Mouse (Mus musculus): Measurements from ENCODE around the gene Cys1.
"Not testable (repeated sequence)": the region's sequence is repeated elsewhere in the genome, so short reads cannot be mapped to it uniquely, and the experiment has no call there.

Cys1 gene

GRCm38 (mm10) chr12:24681286-24682023, at the start of gene Cys1:
Gene Cys1, minus strand, starts transcription at chr12:24681813.
- peak; percentile 75 for DNase-seq

GRCm38 (mm10) chr12:24724369-24724768, 42.8 kb upstream of the Cys1 start:
- DNase-seq, result peak; percentile 63

- no peak for DNase-seq
Measured at GRCm38 (mm10) chr12:24723859-24724258, 42.2 kb upstream of the Cys1 start.

- DNase-seq, result peak; percentile 25
Measured at GRCm38 (mm10) chr12:24723434-24723833, 41.8 kb upstream of the Cys1 start.

GRCm38 (mm10) chr12:24716721-24717301, 35.2 kb upstream of the Cys1 start:
- peak; percentile 74 for DNase-seq

GRCm38 (mm10) chr12:24715268-24715896, 33.8 kb upstream of the Cys1 start:
- no peak for DNase-seq

GRCm38 (mm10) chr12:24714579-24715255, 33.1 kb upstream of the Cys1 start:
- DNase-seq, result no peak

- DNase-seq, result no peak
Measured at GRCm38 (mm10) chr12:24712396-24712795, 30.8 kb upstream of the Cys1 start.

- DNase-seq, result peak; percentile 48
Measured at GRCm38 (mm10) chr12:24710672-24711071, 29.1 kb upstream of the Cys1 start.

- DNase-seq, result peak; percentile 76
Measured at GRCm38 (mm10) chr12:24709831-24710508, 28.4 kb upstream of the Cys1 start.

GRCm38 (mm10) chr12:24709409-24709808, 27.8 kb upstream of the Cys1 start:
- DNase-seq, result peak; percentile 43

- no peak for DNase-seq
Measured at GRCm38 (mm10) chr12:24708824-24709218, 27.2 kb upstream of the Cys1 start.

- DNase-seq, result peak; percentile 98
Measured at GRCm38 (mm10) chr12:24707954-24708823, 26.6 kb upstream of the Cys1 start, which contains the start of gene Rrm2. Gene Rrm2, plus strand, starts transcription at chr12:24708241.

GRCm38 (mm10) chr12:24707480-24707802, 25.8 kb upstream of the Cys1 start:
- DNase-seq, result no peak

- peak; percentile 77 for DNase-seq
Measured at GRCm38 (mm10) chr12:24706764-24707479, 25.3 kb upstream of the Cys1 start.

GRCm38 (mm10) chr12:24705502-24706263, 24.1 kb upstream of the Cys1 start:
- no peak for DNase-seq

GRCm38 (mm10) chr12:24703013-24703412, 21.4 kb upstream of the Cys1 start:
- no peak for DNase-seq

- DNase-seq, result not testable (repeated sequence)
Measured at GRCm38 (mm10) chr12:24701621-24702020, 20.0 kb upstream of the Cys1 start.

- DNase-seq, result no peak
Measured at GRCm38 (mm10) chr12:24699578-24699977, 18.0 kb upstream of the Cys1 start.

GRCm38 (mm10) chr12:24698514-24698913, 16.9 kb upstream of the Cys1 start:
- DNase-seq, result no peak
